Mouse (Mus musculus) lung, postnatal 0 days (tissue): Measurements from ENCODE around the gene Myo18b. TPM values are rescaled to one million over a fixed set of nuclear protein-coding genes. Genes with fewer than 3 reads are reported as not detected.

Experiments
- ATAC-seq: fragments of 200-750 bp; cut with Nextera tagmentation; 2 replicates; pipeline ENCODE4 v1.8.0; 2017; ENCODE audit warnings: moderate library complexity
- DNase-seq: peaks from one replicate; pipeline ENCODE4 v3.0.0-alpha.2; 2016; ENCODE audit warnings: low spot score
- H3K27ac ChIP-seq: fragments of 300-500 bp; sonication (generic); 2 replicates; pipeline ENCODE4 v1.5.1; 2014; ENCODE audit warnings: antibody characterized with exemption, mild to moderate bottlenecking, low read length, mixed read lengths
- H3K27me3 ChIP-seq: fragments of 300-500 bp; sonication (generic); replicated peaks from 2 replicates; pipeline ENCODE4 v1.6.1; 2014; ENCODE audit warnings: low read length, mixed read lengths; ENCODE audit not compliant: insufficient read depth
- H3K36me3 ChIP-seq: fragments of 300-500 bp; sonication (generic); 2 replicates; pipeline ENCODE4 v1.6.1; 2014; ENCODE audit warnings: low read length, mixed read lengths; ENCODE audit not compliant: insufficient read depth
- H3K4me1 ChIP-seq: fragments of 300-500 bp; sonication (generic); 2 replicates; pipeline ENCODE4 v1.6.1; 2014; ENCODE audit warnings: antibody characterized with exemption, low read depth, low read length, mixed read lengths; ENCODE audit not compliant: insufficient read depth
- H3K4me2 ChIP-seq: fragments of 300-500 bp; sonication (generic); replicated peaks from 2 replicates; pipeline ENCODE4 v1.6.1; 2014; ENCODE audit warnings: low read depth, mild to moderate bottlenecking, low read length, moderate library complexity, mixed read lengths
- H3K4me3 ChIP-seq: fragments of 300-500 bp; sonication (generic); 2 replicates; pipeline ENCODE4 v1.5.1; 2014; ENCODE audit warnings: low read depth, low read length
- H3K9ac ChIP-seq: fragments of 300-500 bp; sonication (generic); replicated peaks from 2 replicates; pipeline ENCODE4 v1.6.1; 2014; ENCODE audit warnings: low read depth, mild to moderate bottlenecking
- H3K9me3 ChIP-seq: fragments of 300-500 bp; sonication (generic); 2 replicates; pipeline ENCODE4 v1.6.1; 2016; ENCODE audit warnings: low read length, mixed read lengths
- CTCF ChIP-seq: IDR thresholded peaks from 2 replicates; pipeline ENCODE4 v1.5.1; 2016; ENCODE audit warnings: antibody characterized with exemption, mild to moderate bottlenecking
- EP300 ChIP-seq: IDR thresholded peaks from 2 replicates; pipeline ENCODE4 v1.6.1; 2016; ENCODE audit warnings: antibody characterized with exemption, mild to moderate bottlenecking, control low read depth
- WGBS: fragments of 180-500 bp; shearing (Covaris S2); extraction: QIAGEN DNeasy Blood & Tissue Kit; methylation state at CpG from one replicate; pipeline ENCODE4 v1.1.7; 2014; 5-methylcytosine and 5-hydroxymethylcytosine counted together
- polyA plus RNA-seq: library from polyadenylated mRNA; unstranded; fragments of >200 nt; fragmentation: Nextera tagmentation; extraction: Ambion mirVana; gene quantifications from 2 replicates; pipeline ENCODE4 v1.2.1, GENCODE M21; 2015

The Myo18b gene
- polyA plus RNA-seq, 1 experiment from 2014 or later = 0.13 TPM

DNA sequence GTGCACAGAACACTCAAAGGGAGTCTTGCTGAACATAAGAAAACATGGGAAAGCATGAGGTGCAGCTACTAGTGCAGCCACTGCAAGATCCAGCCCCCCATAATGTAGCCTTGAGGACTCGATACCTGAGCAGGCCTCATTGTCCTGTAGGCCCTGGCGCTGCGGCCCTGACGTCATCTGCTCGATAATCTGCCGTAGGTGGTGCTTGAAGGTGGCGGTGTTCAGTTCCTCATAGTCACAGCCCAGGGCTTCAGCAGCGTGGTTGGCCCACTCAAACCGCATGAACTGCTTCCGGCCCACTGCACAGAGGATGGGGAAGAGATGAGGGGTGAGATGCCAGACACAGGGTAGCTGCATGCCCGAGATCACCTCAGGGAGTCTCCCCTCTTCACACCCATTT lies 50.0 kb downstream of the Myo18b start:
- Histone ChIP-seq H3K27ac (no peak overlapping the region), H3K9me3 (no peaks in the 10 kb centered on the region), H3K9ac (no peak overlapping the region), H3K4me3 (no peak overlapping the region), H3K4me1 (no peaks in the 10 kb centered on the region), H3K36me3 (no peaks in the 10 kb centered on the region), H3K27me3 (0 out of 2 replicates have a peak, but pooled peaks cover 4% of the 10 kb centered on the region), H3K4me2 (no peak overlapping the region)
- TF ChIP-seq EP300 (no peak), CTCF (no peak)
- DNase-seq (no peak), ATAC-seq (no peak)
- 74% methylated on average over 11 of the region's 11 CpGs for WGBS

GRCm38 (mm10) chr5:112844460-112844859 lies 51.7 kb downstream of the Myo18b start:
- no peak overlapping the region for H3K4me2 ChIP-seq
- DNase-seq = no peak
- WGBS = 66% methylated on average over 3 of the region's 3 CpGs
- no peak overlapping the region for H3K9ac ChIP-seq
- H3K36me3 ChIP-seq = no peaks in the 10 kb centered on the region
- 0 out of 2 replicates have a peak, but pooled peaks cover 4% of the 10 kb centered on the region for H3K27me3 ChIP-seq
- no peak overlapping the region for H3K27ac ChIP-seq
- H3K4me1 ChIP-seq = no peaks in the 10 kb centered on the region
- no peaks in the 10 kb centered on the region for H3K9me3 ChIP-seq
- no peak for TF ChIP-seq EP300
- no peak for TF ChIP-seq CTCF
- ATAC-seq = no peak
- no peak overlapping the region for H3K4me3 ChIP-seq

- TF ChIP-seq EP300 (no peak), CTCF (no peak)
- WGBS = 40% methylated on average over 6 of the region's 6 CpGs
- no peak for ATAC-seq
- no peak for DNase-seq
- H3K4me3 ChIP-seq = no peak overlapping the region
- H3K4me2 ChIP-seq = no peak overlapping the region
- H3K9ac ChIP-seq = no peak overlapping the region
- no peaks in the 10 kb centered on the region for H3K9me3 ChIP-seq
- H3K36me3 ChIP-seq = no peaks in the 10 kb centered on the region
- no peak overlapping the region for H3K27ac ChIP-seq
- H3K4me1 ChIP-seq = no peaks in the 10 kb centered on the region
- 0 out of 2 replicates have a peak, but pooled peaks cover 4% of the 10 kb centered on the region for H3K27me3 ChIP-seq
These were observed 52.4 kb downstream of the Myo18b start for GRCm38 (mm10) chr5:112843676-112844257.

GRCm38 (mm10) chr5:112842696-112843095 lies 53.5 kb downstream of the Myo18b start:
- H3K9ac ChIP-seq = no peak overlapping the region
- no peak overlapping the region for H3K4me2 ChIP-seq
- H3K27me3 ChIP-seq = 0 out of 2 replicates have a peak, but pooled peaks cover 3% of the 10 kb centered on the region
- no peaks in the 10 kb centered on the region for H3K9me3 ChIP-seq
- no peaks in the 10 kb centered on the region for H3K4me1 ChIP-seq
- ATAC-seq = no peak
- H3K4me3 ChIP-seq = no peak overlapping the region
- no peak for DNase-seq
- H3K36me3 ChIP-seq = no peaks in the 10 kb centered on the region
- WGBS = 86% methylated on average over 5 of the region's 5 CpGs
- no peak for TF ChIP-seq CTCF
- no peak for TF ChIP-seq EP300
- H3K27ac ChIP-seq = no peak overlapping the region

DNA sequence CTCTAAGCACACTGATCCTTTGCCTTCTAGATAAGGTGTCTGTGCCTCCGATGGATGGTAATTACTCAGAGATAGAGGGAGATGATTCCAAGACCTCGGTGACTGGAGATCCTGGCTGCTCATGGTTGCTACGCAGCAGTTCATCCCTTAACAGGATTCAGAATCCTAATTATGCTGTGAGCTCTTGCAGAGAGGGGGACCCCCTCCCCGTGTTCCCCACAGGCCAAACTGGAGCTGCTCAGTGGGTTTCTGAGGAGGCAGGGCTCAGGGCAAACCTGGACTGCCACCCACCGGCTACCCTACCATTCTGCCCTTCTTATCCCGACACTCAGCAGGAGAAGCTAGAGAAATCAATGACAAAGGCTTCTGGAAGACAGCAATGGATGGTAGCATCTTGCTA lies 54.3 kb downstream of the Myo18b start:
- Histone ChIP-seq H3K9me3 (no peaks in the 10 kb centered on the region), H3K27me3 (no peaks in the 10 kb centered on the region), H3K4me3 (no peak overlapping the region), H3K27ac (no peak overlapping the region), H3K9ac (no peak overlapping the region), H3K36me3 (no peaks in the 10 kb centered on the region), H3K4me2 (no peak overlapping the region), H3K4me1 (no peaks in the 10 kb centered on the region)
- ATAC-seq = no peak
- DNase-seq = no peak
- 45% methylated on average over 6 of the region's 6 CpGs for WGBS
- no peak for TF ChIP-seq CTCF
- no peak for TF ChIP-seq EP300

- Histone ChIP-seq H3K27ac (no peak overlapping the region), H3K36me3 (no peaks in the 10 kb centered on the region), H3K4me3 (no peak overlapping the region), H3K4me2 (no peak overlapping the region), H3K9me3 (no peaks in the 10 kb centered on the region), H3K27me3 (no peaks in the 10 kb centered on the region), H3K9ac (no peak overlapping the region), H3K4me1 (no peaks in the 10 kb centered on the region)
- TF ChIP-seq CTCF (no peak), EP300 (no peak)
- DNase-seq (no peak), ATAC-seq (no peak)
These were observed 61.3 kb downstream of the Myo18b start for GRCm38 (mm10) chr5:112834896-112835295.

GRCm38 (mm10) chr5:112833866-112834265 lies 62.3 kb downstream of the Myo18b start:
- Histone ChIP-seq H3K27me3 (no peaks in the 10 kb centered on the region), H3K4me2 (no peak overlapping the region), H3K9me3 (no peaks in the 10 kb centered on the region), H3K9ac (no peak overlapping the region), H3K27ac (no peak overlapping the region), H3K4me3 (no peak overlapping the region), H3K4me1 (no peaks in the 10 kb centered on the region), H3K36me3 (no peaks in the 10 kb centered on the region)
- 64% methylated on average over 11 of the region's 11 CpGs for WGBS
- DNase-seq (no peak), ATAC-seq (no peak)
- TF ChIP-seq CTCF (no peak), EP300 (no peak)
